Mouse (Mus musculus): ENCODE results near the gene Med22.

Med22 gene

DNA sequence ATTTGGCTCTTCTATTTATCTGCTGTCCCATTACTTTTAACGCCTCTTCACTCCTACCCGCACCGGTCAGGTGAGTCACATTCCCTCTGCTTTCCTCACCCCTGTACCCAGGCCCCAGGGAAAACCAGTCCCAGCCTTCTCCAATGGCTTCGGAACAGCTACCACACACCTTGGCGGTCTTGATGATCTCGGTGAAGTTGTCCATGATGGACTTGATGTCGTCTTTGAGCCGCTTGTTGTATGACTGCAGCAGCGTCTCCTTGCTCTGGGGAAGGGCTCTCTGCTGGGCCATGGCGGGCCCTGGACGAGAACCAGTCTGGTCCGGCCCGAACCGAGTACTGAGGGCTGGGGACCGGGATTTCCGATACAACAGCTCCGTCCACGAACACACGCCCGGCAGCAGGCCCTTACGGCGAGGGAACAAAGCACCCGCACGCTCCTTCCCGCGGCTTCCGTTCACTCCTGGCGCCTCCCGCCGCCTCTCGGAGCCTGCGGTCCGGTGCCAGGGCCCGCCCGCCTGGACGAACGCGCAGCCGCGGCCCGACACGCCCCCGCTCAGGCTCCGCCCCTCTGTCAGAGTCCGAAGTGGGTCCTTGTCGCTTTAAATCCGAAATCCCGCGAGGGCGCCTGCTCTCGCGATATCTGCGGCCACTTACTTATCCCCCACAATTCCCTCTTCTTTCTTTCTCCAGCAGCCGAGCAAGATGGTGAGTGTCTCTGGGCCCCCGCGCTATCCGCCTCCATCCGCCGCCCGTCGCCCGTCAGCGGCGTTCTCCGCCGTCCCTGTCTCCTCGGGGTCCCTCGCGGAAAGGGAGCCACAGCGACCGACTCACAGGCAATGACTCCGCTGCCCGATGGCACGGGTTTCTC lies at the start of gene Med22, which contains the start of gene Rpl7a:
Gene Med22 (minus strand): TSS at position 554 of the 870 bp plus-strand sequence.
Gene Rpl7a (plus strand): TSS at position 641 of the 870 bp plus-strand sequence.
- DNase-seq, result peak; percentile 100

DNA sequence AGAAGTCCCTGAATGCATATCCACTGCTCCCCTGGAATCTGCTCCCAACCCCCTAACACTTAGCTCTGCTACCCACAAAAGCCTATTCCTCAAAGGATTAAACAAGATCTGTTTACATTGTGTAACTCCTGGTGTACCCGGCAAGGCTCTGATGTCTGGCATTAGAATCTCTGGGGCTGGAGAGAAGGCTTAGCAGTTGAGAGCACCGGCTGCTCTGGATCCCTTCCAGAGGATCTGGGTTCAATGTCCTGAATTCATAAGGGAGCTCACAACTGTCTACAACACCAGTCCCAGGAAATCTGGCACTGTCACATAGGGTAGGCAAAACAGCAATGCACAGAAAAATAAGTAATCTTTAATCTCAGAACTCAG lies 47.0 kb upstream of the Med22 start:
- DNase-seq, result no peak

DNA sequence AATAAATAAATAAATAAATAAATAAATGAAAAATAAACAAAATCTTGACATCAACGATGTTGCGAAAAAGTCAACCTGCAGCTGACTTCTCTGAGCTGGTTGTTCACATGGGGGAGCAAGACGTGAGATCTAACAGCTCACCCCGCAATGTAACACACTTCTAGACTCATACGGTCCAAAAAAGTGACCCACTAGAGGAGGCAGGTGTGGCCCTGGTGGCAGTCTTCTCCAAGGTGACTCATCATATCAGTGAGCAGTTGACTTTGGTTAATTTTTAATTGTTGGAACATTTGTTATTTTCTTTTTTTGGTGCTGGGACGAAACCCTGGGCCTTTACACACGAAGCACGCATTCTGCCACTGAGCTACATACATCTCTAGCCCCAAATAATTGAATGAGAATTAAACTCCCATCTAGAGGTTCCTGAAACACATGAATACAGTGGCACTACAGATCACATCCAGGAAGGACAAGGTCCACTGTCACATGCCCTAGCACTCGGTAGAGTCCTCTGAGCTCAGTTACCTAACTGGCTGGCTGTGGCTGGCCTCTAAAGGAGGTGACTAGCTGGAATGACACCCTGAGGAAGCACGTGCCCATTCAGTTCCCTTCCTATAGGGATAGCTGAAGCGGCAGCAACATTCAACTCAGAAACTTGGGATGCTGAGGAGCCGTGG lies 46.5 kb upstream of the Med22 start:
- no peak for DNase-seq

DNA sequence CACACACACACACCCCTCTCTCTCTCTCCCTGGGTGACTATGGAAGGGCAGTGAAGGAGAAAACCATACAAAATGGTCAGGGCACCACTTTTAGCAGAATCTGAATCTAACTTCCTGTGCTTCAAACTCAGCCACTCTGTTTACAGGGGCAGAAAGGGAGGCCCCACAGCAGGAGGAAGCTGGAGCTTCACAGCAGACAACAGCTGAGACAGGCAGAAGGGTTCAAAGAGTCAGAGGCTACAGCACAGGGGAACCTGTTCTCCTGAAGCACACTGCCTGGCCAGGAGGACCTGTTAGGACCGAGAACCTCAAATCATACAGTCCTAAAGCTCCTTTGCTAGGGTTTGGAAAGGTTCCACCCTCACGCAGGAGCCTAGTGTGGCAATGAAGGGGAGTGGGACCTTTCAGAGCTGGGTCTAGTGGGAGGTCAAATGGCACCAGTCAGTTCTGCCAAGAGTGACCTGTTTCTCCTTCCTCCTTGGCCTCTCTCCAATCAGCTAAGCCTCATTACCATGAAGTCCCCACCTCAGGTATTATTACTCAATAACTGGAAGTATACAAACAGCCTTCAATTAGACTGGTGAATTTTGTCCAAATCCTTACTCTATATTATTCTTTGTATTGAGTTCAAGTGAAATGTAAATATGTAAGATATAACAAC lies 44.4 kb upstream of the Med22 start:
- no peak for DNase-seq

DNA sequence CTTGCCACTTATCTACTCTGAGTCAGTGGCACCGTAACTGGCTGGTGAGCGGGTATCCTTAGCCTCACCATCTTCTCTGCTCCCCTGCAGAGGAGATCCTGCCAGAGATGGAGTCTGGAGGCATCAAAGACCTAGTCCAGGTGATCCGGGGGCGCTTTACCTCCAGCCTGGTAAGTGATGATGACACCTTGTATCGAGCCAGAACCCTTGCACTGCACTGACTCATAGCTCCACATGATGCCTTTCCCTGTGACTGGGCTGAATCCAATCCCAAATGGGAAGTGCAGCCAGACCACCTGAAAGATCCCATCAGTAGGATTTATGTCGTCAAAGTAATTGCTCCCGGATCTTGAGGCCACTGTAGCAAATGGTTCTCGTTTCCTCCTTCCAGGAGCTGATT lies 42.4 kb upstream of the Med22 start:
- DNase-seq, result no peak

DNA sequence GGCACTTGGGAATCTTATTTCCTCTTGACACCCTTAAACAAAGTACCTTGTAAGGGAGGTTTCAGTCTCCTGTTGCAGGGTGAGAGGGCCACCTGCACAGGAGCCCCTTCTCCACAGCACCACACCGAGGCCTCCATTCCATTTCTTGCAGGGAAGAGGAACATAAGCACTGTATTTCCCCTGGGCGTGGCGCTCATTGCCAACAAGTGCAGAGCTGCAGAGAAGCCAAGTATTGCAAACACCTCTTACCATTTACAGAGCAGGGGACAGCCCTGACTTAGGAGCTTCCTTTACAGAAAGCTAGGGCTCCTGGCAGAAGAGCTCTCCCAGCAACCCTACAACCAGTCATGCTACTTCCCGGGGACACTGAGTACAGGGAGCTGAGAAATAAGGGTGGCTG lies 41.7 kb upstream of the Med22 start:
- no peak for DNase-seq

DNA sequence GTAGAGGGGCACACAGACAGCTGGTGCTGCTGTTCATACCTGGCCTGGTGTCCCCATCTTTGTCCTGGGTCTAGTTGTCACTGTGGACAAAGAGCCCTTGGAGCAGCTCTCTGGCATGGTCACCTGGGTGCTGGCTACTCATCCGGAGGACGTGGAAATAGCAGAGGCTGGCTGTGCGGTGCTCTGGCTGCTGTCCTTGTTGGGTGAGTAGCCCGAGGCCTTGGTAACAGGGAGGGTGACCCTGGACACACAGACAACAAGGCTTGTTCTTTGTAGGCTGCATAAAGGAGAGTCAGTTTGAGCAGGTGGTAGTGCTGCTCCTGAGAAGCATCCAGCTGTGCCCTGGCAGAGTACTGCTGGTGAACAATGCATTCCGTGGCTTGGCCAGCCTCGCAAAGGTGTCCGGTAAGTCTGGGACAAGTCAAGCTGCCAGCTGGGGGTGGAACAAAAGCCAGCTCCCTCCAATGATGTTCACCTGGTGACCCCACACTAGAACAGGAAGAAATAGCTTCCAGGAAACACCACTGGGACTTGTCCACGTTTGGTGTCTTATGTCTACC lies 40.9 kb upstream of the Med22 start:
- no peak for DNase-seq

DNA sequence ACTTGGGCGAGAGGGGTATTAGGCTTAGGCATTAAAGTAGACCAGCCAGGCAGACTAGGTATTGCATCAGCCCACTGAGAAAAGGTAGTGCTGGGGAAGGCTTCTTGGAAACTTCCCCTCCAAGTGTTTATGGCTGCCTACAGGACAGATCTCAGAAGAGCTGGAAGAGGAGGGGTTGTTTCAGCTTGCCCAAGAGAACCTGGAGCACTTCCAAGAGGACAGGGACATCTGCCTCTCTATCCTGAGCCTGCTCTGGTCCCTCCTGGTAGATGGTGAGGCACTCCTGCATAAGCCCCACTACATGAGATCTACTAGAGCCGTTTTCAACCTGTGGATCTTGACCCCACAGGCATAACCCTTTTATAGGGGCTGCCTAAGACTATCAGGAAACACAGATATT lies 39.9 kb upstream of the Med22 start:
- no peak for DNase-seq

DNA sequence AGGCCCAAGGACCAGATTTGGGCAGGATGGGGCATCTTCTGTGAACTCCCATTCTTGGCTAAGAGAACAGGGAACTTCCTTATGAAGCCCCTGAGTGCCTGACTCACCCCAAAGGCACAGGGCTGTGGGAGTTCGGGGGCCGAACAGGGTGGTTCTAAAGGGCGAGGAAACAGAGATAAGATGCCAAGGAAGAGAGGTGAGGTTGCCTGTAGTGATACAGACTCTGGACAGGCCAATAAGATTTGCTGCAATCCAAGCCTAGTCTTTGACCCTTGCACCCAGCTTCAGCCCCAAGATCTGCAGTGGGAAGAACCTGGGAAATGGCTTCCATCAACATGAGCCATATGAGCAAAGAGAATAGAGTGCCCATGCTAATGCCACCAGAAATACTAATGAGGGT lies 32.8 kb upstream of the Med22 start:
- DNase-seq, result no peak

DNA sequence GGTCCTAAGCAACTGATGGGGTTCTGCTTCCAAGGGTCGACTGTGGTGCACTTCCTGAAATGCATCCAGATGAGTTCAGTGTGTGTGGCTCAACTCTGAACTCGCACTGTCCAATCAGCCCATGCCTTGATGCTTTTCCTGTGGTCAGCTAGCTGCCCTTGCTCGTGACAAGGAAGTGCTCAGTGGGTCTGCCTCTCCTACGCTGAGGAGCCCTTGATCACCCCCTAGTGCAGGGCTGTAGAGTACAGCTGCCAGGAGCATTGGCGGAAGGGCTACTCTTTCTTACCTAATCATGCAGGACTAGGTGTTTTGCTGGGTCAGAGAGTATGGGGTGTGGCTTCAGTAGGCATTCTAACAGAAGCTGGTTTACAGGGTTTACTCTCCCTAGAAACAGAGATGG lies 31.1 kb upstream of the Med22 start:
- no peak for DNase-seq

DNA sequence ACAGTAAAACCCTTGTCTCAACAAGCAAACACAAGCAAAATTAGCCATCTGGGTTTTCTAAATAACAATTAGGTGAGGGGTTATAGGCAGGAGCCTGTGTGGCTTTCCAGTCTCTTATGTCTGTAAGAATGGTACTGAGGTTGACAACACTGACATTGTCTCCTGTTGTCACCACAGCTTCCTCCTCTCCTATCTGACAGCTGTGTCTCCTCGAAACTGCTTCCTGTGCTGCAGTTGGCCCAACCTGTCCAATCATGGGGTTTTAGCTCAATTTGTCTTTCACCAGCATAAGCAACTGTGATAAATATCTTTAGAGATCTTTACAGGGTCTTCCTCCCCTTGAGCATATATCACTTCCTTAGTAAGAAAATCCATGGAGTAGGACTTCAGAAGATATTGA lies 25.9 kb upstream of the Med22 start:
- DNase-seq, result no peak

DNA sequence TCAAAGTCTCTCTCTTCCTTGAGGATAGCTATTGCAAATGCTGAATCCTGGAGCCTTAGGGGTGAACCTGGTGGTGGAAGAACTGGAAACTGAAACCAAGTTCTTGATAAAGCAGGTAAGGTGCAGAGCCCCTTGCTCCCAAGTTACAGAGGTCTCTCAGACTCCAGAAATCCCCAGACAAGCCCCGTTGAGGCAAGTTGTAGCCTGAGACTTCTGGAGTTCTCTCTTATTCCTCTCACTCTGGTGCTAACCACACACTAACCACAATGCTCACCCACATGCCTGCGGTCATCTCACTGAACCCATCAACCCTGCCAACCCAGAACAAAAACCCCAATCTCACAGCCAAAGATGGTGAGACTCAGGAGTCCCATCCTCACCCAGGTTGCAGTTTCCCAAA lies 24.8 kb upstream of the Med22 start:
- DNase-seq, result no peak

DNA sequence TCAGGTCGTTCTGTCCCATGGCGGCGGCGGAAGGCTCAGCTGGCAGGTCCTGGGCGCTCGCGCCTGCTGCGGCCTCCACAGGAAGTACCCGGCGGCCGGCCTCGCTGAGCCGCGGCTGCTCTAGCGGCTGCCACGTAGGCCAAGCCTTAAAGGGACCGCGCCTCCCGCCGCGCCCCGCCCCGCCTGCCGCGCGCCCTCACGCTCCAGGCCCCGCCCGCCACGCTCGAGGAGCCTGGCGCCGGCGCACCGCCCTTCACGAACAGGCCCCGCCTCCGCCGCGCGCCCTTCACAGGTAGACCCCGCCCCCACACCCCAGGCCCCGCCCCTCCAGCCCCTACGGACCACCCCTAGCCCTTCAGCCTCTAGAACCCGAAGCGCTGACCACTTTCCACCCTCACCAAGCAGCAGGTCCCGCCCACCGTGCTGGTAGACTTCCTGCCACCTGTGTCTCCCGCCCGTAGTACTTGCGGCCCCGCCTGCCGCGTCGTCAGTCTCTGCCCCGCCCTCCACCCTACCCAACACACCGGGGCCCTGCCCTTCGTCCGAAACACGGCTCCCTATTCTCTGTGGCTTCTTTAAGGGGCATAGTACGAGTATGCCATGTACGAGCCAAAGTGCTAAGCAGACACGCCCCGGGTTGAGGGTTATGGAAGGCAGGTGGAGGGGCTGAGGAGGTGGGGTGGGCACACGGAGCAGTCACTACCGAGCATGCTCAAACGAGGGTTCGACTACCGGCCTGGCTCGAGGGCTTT lies 23.0 kb upstream of the Med22 start, which contains the start of the genes Surf4 and Stkld1:
Gene Surf4 (minus strand): TSS at position 625 of the 752 bp plus-strand sequence.
Gene Stkld1 (plus strand): TSS at position 744 of the 752 bp plus-strand sequence.
- peak; percentile 95 for DNase-seq

DNA sequence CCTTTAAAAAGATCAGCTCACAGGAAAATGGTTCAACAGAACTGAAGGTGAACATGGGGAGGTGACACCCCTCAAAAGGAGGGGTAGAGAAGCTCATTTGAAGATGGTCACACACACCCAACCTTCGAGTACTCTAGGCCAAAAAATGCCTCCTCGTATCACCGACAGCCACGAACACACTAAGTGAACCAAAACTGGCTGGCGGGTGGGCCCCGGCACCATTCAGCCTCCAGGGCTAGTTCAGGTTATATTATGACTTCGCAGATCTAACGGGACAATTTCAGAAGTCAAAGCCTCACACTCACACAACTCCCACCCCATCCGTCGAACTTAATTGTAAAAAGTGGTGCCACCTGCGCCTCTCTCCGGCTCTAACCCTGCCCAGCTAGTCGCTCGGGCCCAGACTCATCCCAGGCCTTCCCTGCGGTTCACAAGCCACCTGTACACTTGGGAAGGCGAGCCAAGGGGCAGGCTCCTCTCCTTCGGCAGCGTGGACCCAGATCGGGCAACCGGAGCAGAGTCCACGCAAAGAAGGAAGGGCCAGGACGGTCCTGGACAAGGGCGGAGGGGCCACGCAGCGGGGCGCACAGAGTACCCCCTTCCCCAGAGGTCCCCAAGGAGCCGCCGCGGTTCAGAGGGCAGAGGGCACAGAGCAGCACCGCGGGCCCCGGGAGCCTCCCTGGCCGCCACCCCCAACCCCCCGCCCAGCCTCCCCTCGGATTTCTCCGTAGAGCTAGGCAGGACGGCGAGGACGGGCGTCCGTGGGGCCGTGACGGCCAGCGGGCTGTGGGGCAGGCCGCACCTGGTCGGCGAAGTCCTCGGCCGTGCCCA lies 22.2 kb upstream of the Med22 start:
- no peak for DNase-seq

DNA sequence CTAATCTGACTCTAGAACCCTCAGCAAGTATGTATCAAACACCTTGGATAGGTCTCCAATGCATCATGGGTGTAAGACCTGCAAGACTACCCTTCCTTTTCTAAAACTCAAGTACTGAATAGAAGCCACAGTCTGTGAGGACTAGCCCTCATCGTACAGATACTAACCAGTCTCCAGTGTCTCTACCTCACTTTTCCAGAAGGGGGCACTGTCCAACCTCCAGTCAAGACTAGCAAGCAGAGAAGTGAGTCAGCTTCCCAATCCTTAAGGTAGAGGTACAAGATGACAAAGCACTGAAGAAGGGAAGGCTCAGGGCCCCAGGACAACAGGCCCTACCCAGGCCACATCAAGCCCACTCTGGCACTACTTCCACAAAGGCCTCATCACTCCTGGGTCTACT lies 19.9 kb upstream of the Med22 start:
- peak; percentile 66 for DNase-seq

DNA sequence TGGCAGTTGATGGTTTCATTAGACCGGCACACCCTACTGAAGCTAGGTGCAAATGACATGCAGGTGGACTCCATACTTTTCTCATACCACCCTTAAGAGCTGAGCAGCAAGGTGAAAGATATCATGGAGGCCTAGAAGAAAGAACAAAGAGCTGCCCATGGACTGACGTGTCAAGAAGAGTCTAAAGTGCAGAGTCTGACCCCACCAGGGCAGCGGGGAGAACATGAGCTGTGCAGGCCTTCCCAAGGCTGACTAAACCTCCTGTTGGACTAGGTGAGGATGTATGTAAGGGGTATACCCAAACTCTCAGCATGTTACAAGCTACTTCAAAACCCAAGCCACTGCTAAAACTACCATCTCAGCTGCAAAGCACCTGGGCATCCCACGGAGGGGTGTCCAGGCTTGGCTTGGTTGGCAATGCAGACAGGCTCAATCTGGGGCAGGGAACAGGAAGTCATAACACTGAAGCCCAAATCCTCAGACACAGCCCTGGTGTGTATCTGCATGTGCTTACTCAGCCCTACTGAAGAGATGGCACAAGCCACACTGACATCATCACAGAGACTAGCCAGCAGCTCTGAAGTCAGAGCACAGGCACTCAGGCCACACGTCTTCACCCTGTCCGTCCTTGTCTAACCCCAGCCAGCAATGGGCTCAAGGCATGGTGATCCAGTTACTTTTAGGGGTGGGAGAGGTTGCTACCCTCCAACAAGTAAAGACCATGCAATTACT lies 17.4 kb upstream of the Med22 start:
- DNase-seq, result no peak

DNA sequence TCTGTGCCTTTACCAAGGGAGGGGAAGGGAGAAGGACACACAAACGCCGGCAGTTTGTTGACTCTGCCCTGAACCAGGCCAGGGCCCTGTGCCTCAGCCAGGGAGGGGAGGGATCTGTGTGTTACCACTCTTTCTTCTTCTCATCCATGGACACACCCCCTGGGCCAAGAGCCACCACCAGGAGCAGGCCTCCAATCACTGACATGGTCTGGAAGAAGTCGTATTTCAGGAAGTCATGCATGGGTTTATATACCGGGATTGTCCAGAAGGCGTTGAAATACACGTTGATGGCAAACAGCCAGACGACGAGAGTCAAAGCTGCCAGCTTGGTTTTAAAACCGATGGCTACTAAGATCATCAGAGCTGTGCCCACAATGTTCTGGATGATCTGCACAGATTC lies 11.3 kb upstream of the Med22 start:
- no peak for DNase-seq

DNA sequence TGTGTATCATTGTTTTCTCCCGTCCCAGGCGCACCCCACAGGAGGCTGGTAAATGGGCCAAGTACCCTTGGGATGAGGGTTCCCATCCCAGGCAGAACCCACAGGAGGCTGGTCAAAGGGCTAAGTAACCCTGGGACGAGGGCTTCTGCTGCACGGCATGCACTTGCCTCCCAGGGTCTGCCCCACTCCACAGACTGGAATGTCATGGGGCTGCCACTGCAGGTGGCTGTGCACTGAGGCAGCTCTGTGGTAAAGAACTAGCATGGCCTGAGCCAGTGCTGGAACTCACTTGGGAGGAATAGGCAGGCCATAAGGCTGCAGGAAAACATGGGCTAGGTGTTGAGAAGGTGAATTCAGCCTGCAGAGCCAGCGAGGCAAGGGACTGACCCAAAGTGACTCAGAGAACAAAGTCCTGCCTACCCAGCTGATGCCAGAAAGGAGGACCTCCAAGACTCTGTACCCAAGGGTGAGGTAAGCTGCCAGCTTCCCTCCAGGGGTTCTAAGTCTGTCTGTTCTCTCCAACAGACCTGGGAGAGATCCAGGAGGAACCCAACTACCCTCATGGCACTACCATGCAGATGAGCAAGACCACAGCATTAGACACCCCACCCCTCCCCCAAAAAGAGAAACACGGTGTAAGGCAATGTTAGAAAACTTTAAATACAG lies 9.8 kb upstream of the Med22 start:
- no peak for DNase-seq

DNA sequence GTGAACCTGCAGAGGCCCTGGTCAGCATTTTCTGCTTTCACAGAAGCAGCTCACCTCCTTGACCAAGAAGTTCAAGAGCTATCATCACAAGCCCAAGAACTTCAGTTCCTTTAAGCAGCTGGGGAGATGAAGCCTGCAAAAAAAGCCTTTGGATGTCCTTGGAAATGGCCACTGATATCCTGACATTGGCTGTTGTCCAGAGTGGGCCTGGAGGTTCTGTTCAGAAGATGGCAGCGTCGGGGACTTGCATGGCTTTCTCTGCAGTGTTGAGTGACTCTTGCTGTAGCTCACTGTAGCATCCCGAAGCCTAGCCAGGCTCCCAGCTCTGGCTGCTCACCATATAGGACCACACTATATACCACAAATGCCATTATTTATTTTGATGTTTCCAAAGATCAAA lies 9.2 kb upstream of the Med22 start:
- DNase-seq, result no peak

DNA sequence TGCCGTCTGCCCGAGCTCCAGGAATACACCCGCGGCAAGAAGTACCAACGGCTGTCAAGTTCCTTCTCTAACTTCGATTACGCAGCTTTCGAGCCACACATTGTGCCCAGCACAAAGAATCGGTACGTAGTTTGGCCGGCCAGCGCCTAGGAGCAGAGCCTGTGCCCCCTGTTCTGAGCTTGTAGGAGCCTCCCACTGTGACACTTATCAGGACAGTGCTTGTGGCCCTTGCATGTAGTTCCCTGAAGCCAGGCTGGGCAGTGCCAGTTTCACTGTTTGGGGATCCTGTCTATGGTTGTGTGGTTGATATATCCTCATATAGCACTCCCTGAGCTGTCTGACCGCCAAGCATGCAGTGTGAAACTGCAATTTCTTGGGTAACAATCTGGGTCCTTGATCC lies 6.3 kb upstream of the Med22 start:
- DNase-seq, result no peak
